Mouse (Mus musculus): ENCODE data around the gene Gnat2.

Gnat2 gene

DNA sequence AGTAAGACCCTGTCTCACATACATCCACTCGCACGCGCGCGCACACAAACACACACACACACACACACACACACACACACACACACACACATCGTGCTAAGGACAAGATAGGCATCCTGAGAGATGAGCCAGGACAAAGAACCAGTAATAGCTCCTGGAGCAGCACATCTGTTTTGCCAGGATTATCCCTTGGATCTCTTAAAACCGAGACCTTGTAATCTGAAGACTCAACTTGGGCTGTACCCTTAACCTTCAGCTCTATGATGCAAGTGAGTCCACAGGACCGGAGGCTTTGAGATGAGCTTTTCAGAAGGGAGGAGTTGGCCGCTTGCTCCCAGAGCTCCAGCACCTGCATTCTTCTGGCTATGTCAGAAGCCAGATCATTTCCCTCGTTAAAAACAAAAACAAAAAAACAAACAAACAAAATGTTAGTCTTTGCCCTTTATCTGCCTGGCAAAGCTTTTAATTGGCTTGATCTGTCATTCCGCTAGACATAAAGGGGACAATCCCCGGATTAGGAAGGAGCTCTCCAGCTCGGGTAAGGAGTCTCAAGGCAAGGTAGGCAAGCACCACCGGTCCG lies at the start of gene Gnat2:
Gene Gnat2 (plus strand): TSS at position 254 of the 580 bp plus-strand sequence.
- in situ Hi-C loops (cut with MboI, MseI), result no loop called here

DNA sequence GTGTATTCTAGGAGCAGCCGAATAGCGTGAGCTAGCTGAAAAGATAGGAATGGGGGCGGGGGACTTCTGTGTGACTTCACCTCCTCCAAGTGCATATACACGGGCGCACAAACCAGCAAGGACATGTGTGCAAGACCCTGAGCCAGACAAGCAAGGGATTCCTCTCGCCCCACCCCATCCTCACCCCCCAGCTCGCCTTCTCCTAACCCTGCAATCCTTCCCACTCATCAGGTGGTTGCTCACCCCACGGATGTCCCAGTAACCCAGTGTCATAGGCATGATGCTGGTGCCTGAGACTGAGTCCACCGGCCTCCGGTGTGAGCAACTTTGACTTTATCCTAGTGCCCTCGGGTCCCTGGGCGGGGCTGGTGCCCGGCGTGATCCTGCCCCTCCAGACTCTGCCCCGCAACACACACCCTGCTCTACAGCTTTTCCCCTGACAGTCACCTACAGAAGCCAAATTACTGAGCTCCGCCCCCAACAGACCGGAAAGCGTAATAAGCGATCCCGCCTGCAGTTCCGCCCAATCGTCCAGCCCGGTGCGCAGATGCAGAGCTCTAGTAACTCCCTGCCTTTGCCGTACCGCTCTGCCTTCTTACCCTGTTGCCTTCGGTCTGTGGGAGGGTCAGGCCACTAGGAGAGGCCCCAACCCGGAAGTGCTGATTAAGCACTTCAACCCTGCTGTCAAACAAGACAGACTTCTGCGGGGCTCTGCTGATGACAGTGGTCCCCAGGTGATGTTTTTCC lies 48.0 kb upstream of the Gnat2 start, which contains the start of gene Gstm4:
Gene Gstm4 (minus strand): TSS at position 501 of the 747 bp plus-strand sequence.
- in situ Hi-C loops (cut with MboI, MseI), result no loop called here

DNA sequence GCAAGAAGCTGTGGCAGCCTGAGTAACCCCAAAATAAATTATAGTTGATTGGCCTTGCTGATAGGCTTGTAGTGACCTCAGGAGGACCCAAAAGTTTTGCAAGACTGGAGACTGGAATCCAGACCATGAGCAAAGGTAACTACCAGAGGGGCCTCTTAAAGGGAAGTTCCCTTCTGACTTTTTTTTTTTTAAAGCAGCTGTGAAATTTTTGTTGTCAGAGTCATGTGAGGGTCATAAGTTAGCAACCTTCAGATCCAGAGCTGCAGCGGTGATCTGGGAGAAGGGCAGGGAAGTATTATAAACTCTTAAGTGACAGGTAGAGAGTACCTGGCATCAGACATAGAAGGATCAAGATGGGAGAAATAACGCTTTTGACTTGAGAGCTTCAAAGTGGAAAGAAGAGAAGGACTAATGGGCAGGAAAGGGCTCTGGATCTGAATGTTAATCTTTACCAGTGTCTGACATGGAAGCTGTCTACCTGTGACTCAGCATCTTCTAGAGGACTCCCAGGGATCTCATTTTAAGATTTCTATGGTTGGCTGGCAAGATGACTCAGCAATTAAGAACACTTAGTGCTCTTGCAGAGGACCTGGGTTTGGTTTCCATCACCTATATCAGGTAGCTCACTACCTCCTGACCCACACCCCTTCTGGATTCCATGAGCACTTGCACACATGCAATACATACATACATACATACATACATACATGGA lies 45.5 kb upstream of the Gnat2 start:
- in situ Hi-C loops (cut with MboI, MseI), result no loop called here

DNA sequence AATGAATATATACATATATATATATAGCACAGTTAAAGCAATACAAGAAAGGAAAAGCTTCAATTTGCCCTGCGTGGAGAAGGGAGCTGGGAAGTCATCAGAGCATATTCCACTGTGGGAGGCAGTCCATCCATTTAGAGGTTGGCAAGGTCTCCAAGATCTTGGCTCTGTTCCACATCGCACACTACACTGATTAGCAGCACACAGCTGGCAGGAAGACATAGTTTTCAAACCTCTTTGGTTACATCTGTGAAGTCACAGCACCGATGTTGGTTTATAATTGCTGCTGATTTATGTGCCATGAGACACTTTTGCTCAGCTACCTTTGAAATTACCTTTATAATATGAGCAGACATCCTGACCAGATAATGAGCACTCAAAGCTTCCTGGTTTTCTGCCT lies 44.3 kb upstream of the Gnat2 start:
- in situ Hi-C loops (cut with MboI, MseI), result no loop called here

DNA sequence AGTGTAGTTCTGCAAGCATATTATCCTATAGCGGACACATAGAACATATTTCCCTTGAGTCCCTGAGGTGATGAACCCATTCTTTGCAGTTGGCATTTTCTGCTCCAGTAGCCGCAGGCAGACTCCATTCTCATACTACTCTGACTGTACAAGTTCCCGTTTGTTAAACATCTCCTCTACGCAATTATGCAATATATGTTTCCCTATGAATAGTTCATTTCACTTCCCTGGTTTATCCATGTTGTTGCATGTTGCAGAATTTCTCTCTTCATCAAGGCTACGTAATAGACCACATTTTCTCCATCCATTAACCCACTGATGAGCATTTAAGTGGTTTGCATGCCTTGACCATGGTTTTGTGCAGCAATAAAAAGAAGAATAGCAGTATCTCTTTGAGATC lies 42.1 kb upstream of the Gnat2 start:
- in situ Hi-C loops (cut with MboI, MseI), result no loop called here

DNA sequence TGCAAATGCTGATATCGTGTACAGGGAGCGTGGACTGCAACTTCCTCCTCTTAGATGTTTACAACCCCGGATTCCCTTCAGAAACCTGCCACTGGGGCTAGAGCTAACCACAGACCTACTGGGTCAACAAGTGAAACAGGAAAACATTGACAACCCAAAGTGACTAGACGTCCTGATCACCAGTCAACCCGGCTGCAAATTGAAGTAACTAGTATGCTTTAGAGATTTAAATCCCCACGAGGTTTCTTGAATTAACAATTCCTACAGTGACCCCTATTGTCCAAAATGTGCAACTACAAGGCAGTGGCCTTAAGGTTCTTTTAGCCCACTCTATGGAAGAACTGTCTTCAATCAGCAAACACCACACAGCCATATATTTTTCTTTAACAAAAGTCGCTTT lies 31.2 kb upstream of the Gnat2 start:
- in situ Hi-C loops (cut with MboI, MseI), result no loop called here

DNA sequence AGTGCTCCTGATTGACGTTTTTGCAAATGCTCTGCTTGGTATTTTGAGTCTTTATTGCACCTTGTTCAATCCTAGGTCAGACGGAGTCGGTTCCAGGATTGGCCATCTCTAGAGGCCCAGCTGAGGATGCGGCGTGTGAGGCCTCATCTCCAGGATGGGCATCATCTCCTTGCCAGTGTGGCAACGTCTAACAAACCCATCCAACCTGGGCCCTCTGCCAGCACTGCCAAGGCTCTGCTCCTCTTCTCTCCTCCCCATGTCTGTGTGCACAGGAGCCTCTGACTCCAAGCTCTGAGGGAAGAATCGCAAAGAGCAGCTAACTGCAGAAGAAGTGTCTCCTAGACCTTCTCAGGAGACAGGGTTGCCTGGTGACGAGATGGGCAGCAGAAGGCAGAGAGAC lies 29.9 kb upstream of the Gnat2 start:
- in situ Hi-C loops (cut with MboI, MseI), result no loop called here

DNA sequence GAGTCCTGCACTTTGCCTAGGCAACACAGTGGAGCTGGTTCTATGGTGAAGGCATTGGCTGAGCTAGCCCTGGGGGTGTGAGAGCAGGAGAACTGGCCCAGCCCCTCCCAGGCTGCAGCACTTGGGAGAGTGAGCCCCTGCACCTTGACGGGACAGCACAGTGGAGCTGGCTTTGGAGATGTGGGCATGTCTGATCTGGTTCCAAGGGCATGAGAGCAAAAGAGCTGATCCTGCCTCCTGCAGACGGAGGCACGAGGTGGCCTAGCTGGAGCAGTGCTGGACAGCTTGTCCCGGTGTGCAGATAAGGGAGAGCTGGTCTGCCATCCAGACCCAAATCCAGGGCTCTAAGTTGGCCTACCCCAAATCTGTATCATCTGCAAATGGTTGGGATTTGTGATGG lies 27.9 kb upstream of the Gnat2 start:
- in situ Hi-C loops (cut with MboI, MseI), result no loop called here

DNA sequence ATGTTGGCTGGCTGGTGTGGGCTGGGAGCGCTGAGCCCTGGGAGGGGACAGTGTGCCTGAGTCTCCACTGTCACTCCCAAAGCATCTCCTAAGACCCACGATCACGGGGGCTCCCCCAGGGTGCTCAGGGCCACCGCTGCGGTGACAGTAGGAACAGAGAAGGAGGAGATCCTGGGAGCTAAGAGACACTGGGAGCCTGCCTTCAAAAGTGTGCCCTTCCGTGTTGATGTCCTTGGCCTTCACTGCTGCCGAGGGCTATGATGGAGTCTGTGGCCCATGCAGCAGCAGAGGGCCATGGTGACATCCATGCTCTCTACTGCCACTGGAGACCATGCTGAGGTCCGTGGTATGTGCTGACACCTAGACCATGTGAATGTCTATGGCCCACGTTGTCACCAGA lies 27.0 kb upstream of the Gnat2 start:
- in situ Hi-C loops (cut with MboI, MseI), result no loop called here

DNA sequence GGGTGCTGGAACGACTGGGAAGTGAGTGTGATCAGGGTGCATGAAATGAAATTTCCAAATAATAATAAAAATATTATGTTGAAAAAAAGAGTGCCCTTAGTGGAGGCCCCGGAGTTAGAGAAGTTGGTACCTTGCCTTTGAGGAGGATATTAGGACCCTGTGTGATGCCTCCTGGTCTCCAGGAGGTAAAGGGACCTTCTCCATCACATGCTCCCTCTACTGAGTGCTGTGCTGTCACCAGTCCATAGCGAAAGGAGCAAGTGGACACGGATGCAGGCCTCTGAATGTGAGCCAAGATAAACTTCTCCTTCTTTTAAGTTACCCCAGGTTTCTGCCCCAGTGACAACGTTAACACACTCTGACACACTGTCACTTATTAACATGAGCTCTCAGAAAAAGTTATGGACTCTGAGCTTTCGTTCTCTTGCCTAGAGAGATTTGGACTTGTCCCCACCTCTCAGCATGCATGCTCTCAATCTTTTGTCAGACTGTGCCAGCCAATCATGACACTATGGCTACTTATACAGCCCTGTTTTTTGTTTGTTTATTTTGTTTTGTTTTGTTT lies 25.1 kb upstream of the Gnat2 start:
- in situ Hi-C loops (cut with MboI, MseI), result no loop called here

DNA sequence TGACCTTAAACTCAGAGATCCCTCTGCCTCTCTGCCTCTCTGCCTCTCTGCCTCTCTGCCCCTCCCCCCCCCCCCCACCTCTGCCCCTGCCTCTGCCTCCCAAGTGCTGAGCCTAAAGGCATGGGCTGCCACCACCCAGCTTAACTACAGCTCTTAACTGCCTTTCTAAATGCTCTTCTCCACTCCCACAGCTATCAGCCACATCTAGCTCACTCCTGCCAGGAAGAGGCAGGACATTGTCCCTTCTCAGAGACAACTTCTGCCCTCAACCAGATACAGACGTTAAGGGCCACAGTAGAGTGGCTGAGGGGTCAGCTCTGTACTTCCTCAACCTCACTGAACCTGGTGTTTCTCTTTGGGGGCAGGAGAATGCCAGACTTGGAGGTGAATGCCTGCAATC lies 23.8 kb upstream of the Gnat2 start:
- in situ Hi-C loops (cut with MboI, MseI), result no loop called here

DNA sequence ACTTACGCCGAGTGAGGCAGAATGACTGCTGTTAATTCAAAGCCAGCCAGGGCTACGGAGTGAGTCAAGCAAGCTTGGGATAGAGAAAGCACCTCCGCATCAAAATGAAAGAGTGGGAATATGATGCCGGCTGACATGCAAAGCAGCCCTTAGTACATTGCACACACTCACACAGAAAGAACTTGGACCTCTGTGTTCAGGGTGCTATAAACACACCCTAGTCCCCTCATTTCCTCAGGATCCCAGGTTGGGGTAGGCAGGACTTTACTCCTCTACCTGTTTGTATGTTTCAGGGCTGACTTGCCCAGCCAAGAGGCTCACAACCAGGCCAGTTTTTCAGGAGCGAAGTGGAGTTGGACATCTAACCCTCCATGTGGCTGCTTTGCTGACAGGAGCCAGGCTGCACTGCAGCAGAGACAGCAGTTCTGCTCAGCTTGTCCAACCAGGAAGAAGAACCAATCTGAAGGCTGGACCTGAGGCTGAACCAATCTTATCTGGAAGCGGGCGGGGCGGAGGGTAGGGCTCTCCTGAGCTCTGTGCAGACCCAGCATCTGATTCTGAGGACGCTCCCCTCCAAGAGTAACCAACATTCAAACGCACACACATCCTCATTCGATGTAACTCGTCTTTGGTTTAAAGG lies 23.2 kb upstream of the Gnat2 start:
- in situ Hi-C loops (cut with MboI, MseI), result no loop called here

DNA sequence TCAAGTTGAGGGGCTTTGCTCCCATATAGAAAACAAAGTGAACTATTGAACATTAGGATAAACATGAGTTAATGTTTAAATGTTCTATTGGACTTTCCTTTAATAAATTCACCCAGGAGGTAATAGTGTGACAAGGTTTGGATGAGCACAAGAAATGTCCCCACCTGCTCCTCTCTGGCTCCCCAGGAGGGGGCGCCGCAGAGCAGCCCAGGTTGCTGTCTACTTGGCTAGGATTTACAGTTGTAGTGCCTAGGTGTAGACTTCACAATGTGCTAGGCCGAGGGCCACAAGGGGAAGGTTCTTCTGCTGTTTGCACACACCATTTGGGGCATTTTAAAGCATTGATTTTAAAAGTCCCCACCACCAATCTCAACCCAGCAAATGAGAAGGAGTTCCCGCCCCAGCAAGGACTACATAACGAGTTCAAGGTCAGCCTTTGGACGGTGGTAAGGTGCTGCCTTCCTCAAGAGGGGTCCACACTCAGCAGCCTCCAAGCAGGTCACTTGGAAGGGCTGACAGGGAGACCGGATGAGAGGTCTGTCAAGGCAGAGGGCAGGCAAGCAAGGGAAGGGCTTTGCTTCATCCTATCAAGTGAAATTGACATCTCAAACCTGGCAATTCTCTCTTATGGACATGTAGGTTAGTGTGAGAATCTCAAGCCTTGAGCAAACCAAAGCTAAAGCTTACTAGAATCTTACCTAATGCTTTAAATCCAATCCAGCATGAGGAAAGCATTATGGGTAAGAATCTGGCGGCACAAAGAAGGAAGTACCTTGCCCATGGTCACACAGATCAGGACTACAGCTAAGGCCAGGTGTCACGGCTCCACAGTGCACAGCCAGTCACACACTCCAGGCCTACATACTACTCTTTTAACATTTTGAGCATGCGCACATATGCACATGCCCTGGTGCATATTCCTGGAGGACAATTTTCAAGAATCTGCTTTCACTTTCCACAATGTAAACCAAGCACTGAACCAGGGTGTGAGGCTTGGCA lies 22.0 kb upstream of the Gnat2 start:
- in situ Hi-C loops (cut with MboI, MseI), result no loop called here

DNA sequence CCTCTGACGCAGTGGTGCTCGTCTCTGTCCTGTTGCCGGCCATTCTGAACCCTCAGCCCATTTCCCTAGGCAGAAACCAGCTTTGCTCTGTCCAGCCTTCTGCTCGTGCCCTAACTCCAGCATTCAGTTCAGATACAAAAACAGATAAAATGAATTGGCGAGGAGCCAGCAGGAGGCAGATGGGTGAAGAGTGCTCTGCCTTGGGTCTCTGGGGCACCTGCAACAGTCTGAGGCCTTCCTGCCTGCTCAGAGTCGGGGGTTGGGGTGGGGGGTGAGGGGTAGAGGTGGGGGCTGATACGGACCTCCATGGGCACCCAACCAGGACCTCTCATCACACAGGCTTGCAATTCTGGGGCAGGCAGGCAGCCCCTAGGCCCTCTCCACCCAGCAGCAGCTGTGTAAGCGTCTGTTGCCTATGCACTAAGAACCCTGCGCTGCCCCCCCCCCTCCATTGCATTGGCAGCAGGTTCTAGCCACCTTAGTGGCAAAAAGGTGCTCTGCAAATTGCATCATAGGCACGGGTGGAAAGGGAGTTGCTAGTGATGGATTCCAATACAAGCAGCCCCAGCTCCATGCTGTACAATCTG lies 19.5 kb upstream of the Gnat2 start:
- in situ Hi-C loops (cut with MboI, MseI), result no loop called here

DNA sequence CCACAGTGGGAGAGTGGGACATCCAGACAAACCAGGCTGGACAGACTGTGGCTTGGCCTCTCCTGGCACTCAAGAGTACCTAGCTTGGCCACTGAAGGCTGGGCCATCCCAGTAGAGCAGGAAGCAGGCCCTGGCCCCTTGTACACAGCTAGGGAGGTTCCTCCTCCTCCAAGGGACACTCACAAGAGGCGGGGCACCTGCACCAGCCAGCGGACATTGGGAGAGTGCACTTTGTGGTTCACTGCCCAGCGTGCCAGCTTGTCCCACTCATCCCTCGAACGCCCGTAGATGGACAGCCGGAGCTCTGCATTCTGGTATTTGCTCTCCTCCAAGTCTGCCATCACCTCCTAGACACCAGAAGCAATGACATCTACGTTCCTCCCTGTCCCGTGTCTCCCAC lies 15.8 kb upstream of the Gnat2 start:
- in situ Hi-C loops (cut with MboI, MseI), result no loop called here

DNA sequence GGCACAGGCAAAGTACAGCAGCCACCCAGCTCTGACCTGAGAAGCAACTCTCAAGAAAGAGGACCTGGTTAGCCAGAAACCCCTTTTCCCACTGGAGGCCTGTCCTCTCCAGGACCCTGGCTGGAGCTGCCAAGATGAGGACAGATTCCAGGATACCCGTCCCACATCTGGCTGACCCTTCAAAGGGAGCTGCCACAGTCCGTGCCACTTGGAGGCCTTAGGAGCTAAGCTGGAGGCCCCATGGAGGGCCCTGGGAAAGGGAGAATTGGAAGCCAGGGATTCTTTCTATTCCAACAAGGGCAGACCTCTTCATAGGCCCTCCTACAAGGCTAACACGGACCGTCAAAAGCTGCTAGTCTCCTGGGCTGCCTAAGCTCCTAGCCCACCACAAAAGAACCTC lies 10.9 kb upstream of the Gnat2 start:
- in situ Hi-C loops (cut with MboI, MseI), result loop anchor here (5.0 kb wide), 1 partner anchor 71 kb away; the partner anchor contains the start of gene Gpr61

DNA sequence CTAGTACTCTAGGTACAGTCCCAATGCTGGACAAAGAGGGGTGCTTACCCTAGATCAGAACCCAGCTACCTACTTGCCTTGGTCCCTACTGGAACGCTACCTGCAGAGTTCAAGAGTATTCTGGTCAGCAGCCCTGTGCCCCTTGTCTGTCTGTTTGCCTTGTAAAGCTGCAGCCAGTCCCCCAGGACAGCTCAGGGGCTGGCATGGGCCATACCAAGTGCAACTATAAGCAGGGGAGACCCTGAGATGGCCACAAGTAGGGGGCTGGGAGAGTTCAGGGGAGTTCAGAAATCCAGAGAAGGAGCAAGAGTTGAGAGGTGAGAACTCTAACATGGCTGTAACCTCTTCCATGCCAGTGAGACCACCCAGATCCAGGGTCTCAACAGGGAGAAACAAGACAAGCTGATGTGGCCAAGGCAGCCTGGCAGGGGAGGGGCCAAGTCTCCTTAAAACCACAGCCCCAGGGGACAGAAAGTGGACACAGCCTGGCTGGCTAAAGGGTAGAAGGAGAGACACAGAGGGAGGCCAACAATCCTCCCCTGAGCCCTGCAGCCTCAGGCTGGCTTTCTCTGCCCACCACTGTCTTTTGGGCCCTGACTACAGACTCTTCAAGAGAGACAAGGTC lies 10.2 kb upstream of the Gnat2 start:
- in situ Hi-C loops (cut with MboI, MseI), result loop anchor here (5.0 kb wide), 1 partner anchor 70 kb away; the partner anchor contains the start of gene Gpr61

DNA sequence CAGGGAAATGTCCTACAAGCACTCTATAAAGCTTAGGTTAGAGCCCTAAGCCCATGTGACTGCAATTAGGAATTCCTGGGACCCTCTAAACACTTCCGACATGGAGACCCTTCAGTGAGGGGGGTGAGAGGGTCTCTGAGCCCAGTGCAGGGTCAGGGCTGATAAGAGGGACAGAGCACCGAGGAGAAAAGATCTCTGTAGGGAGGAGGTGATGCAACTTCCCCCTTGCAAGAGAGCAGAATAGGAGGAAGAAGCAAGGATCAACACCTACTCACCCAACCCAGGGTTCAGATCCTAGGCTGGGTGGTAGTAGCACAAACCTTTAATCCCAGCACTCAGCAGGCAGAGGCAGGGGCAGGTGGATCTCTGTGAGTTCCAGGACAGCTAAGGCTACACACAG lies 9.4 kb upstream of the Gnat2 start:
- in situ Hi-C loops (cut with MboI, MseI), result loop anchor here (5.0 kb wide), 1 partner anchor 69 kb away; the partner anchor contains the start of gene Gpr61

DNA sequence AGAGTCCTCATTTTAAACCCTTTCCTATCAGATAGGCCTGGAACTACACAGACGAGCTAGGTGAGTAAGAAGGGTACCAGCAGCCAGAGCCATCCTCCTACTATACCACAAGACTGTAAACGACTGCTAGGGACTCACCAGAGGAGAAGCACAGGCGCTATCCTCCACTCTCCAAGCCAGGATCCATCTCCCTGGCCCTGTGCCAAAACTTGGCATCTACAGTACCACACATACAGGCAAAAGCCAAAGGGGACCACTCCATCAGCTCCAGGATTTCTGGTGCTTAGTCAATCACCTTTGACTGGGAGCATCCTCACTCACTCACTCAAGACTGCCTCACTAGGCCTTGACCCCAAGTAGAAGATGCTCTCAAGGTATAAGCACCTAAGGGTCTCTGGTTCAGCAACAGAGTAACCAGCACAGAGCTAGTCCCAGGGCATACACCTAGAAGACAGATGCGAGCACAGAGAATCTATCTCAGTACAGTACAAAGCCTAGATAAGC lies 8.6 kb upstream of the Gnat2 start:
- in situ Hi-C loops (cut with MboI, MseI), result loop anchor here (5.0 kb wide), 1 partner anchor 68 kb away; the partner anchor contains the start of gene Gpr61
